Mouse (Mus musculus) embryonic facial prominence, embryonic 13.5 days (tissue): ENCODE measurements at regions not wholly inside any gene's neighbourhood (a gene's known extent, or its start where the extent isn't known, plus 50 kb on each side); places are given as distances from the start of the nearest gene placed in this dataset.

ENCODE experiments used
- ATAC-seq: fragments of 200-750 bp; cut with Nextera tagmentation; 2 replicates; pipeline ENCODE4 v1.8.0; 2017; ENCODE audit warnings: low read depth; ENCODE audit not compliant: insufficient number of reproducible peaks, insufficient read depth, low FRiP score, low TSS enrichment
- H3K27ac ChIP-seq: fragments of 300-500 bp; sonication (generic); 2 replicates; pipeline ENCODE4 v1.5.1; 2015; ENCODE audit warnings: moderate library complexity, mild to moderate bottlenecking, inconsistent platforms
- H3K27me3 ChIP-seq: fragments of 300-500 bp; sonication (generic); 2 replicates; pipeline ENCODE4 v1.6.1; 2015; ENCODE audit warnings: mild to moderate bottlenecking, inconsistent platforms
- H3K36me3 ChIP-seq: fragments of 300-500 bp; sonication (generic); 2 replicates; pipeline ENCODE4 v1.6.1; 2015; ENCODE audit warnings: mild to moderate bottlenecking, inconsistent platforms
- H3K4me1 ChIP-seq: fragments of 300-500 bp; sonication (generic); 2 replicates; pipeline ENCODE4 v1.6.1; 2015; ENCODE audit warnings: inconsistent platforms
- H3K4me2 ChIP-seq: fragments of 300-500 bp; sonication (generic); 2 replicates; pipeline ENCODE4 v1.6.1; 2015; ENCODE audit warnings: moderate library complexity, mild to moderate bottlenecking, inconsistent platforms
- H3K4me3 ChIP-seq: fragments of 300-500 bp; sonication (generic); 2 replicates; pipeline ENCODE4 v1.5.1; 2015; ENCODE audit warnings: mild to moderate bottlenecking, inconsistent platforms
- H3K9ac ChIP-seq: fragments of 300-500 bp; sonication (generic); 2 replicates; pipeline ENCODE4 v1.6.1; 2015; ENCODE audit warnings: mild to moderate bottlenecking, inconsistent platforms
- H3K9me3 ChIP-seq: fragments of 300-500 bp; sonication (generic); 2 replicates; pipeline ENCODE4 v1.6.1; 2016; ENCODE audit warnings: inconsistent platforms
- WGBS: fragments of 180-500 bp; shearing (Covaris S2); methylation state at CpG from one replicate; pipeline ENCODE4 v1.1.7; 2015; ENCODE audit warnings: mixed read lengths; 5-methylcytosine and 5-hydroxymethylcytosine counted together

- WGBS = 77% methylated on average over 2 of the region's 2 CpGs
- ATAC-seq = no peak
Observed at GRCm38 (mm10) chr9:86170756-86171155, 294.0 kb downstream of the Ube2cbp start.

GRCm38 (mm10) chr9:86186751-86187747, 277.7 kb downstream of the Ube2cbp start:
- Histone ChIP-seq H3K4me1 (no peaks in the 10 kb centered on the region), H3K4me3 (no peak overlapping the region), H3K9ac (no peak overlapping the region), H3K27me3 (no peaks in the 10 kb centered on the region), H3K4me2 (no peak overlapping the region), H3K9me3 (no peaks in the 10 kb centered on the region), H3K27ac (no peak overlapping the region), H3K36me3 (no peaks in the 10 kb centered on the region)
- ATAC-seq = no peak
- WGBS = 69% methylated on average over 11 of the region's 11 CpGs

More at GRCm38 (mm10) chr9:86170756-86171155, 294.0 kb downstream of the Ube2cbp start:
- H3K36me3 ChIP-seq = no peaks in the 10 kb centered on the region
- H3K27me3 ChIP-seq = no peaks in the 10 kb centered on the region
- H3K4me3 ChIP-seq = no peak overlapping the region
- H3K4me2 ChIP-seq = no peak overlapping the region
- H3K9ac ChIP-seq = no peak overlapping the region
- H3K9me3 ChIP-seq = no peaks in the 10 kb centered on the region
- H3K4me1 ChIP-seq = peaks cover 5% of the 10 kb centered on the region; the same call in 1 of the 2 replicates
- no peak overlapping the region for H3K27ac ChIP-seq

- Histone ChIP-seq H3K4me2 (no peak overlapping the region), H3K9me3 (no peaks in the 10 kb centered on the region), H3K27ac (no peak overlapping the region), H3K36me3 (no peaks in the 10 kb centered on the region), H3K4me3 (no peak overlapping the region), H3K9ac (no peak overlapping the region), H3K4me1 (no peaks in the 10 kb centered on the region), H3K27me3 (no peaks in the 10 kb centered on the region)
- 13% methylated on average over 2 of the region's 2 CpGs for WGBS
- no peak for ATAC-seq
Observed at GRCm38 (mm10) chr9:86188873-86189272, 275.9 kb downstream of the Ube2cbp start.

- Histone ChIP-seq H3K27me3 (no peaks in the 10 kb centered on the region), H3K4me1 (peaks cover 3% of the 10 kb centered on the region; the same call in 1 of the 2 replicates), H3K9me3 (no peaks in the 10 kb centered on the region), H3K36me3 (no peaks in the 10 kb centered on the region), H3K9ac (no peak overlapping the region), H3K4me2 (no peak overlapping the region), H3K4me3 (no peak overlapping the region), H3K27ac (0 out of 2 replicates have a peak overlapping the region, but pooled peaks have one; percentile 28)
- ATAC-seq = no peak
- WGBS = 27% methylated on average over 3 of the region's 3 CpGs
Observed at GRCm38 (mm10) chr9:86205041-86205440, 259.7 kb downstream of the Ube2cbp start.

- Histone ChIP-seq H3K4me3 (no peak overlapping the region), H3K9ac (no peak overlapping the region)
- 63% methylated on average over 5 of the region's 5 CpGs for WGBS
Observed at GRCm38 (mm10) chr9:86208334-86208925, 256.3 kb downstream of the Ube2cbp start.

GRCm38 (mm10) chr9:86211267-86211666, 253.5 kb downstream of the Ube2cbp start:
- H3K4me1 ChIP-seq = no peaks in the 10 kb centered on the region
- 87% methylated on average over 3 of the region's 3 CpGs for WGBS
- no peak overlapping the region for H3K27ac ChIP-seq
- ATAC-seq = no peak
- no peak overlapping the region for H3K4me2 ChIP-seq
- no peaks in the 10 kb centered on the region for H3K36me3 ChIP-seq
- H3K9ac ChIP-seq = no peak overlapping the region
- no peak overlapping the region for H3K4me3 ChIP-seq
- H3K9me3 ChIP-seq = no peaks in the 10 kb centered on the region
- H3K27me3 ChIP-seq = no peaks in the 10 kb centered on the region

More at GRCm38 (mm10) chr9:86208334-86208925, 256.3 kb downstream of the Ube2cbp start:
- Histone ChIP-seq H3K4me2 (no peak overlapping the region), H3K27me3 (no peaks in the 10 kb centered on the region), H3K9me3 (no peaks in the 10 kb centered on the region), H3K27ac (no peak overlapping the region), H3K4me1 (peaks cover 3% of the 10 kb centered on the region; the same call in 1 of the 2 replicates), H3K36me3 (no peaks in the 10 kb centered on the region)
- ATAC-seq = no peak

- Histone ChIP-seq H3K4me3 (no peak overlapping the region), H3K9me3 (no peaks in the 10 kb centered on the region), H3K9ac (no peak overlapping the region), H3K27ac (no peak overlapping the region), H3K4me1 (no peaks in the 10 kb centered on the region), H3K4me2 (no peak overlapping the region), H3K36me3 (no peaks in the 10 kb centered on the region), H3K27me3 (no peaks in the 10 kb centered on the region)
- WGBS = 70% methylated on average over 4 of the region's 4 CpGs
- ATAC-seq = no peak
Observed at GRCm38 (mm10) chr9:86219669-86220068, 245.1 kb downstream of the Ube2cbp start.

GRCm38 (mm10) chr9:86224530-86224929, 240.2 kb downstream of the Ube2cbp start:
- H3K4me3 ChIP-seq = no peak overlapping the region
- H3K4me1 ChIP-seq = no peaks in the 10 kb centered on the region
- no peaks in the 10 kb centered on the region for H3K9me3 ChIP-seq
- H3K36me3 ChIP-seq = no peaks in the 10 kb centered on the region
- H3K27me3 ChIP-seq = no peaks in the 10 kb centered on the region
- H3K9ac ChIP-seq = no peak overlapping the region
- H3K4me2 ChIP-seq = no peak overlapping the region
- H3K27ac ChIP-seq = no peak overlapping the region
- no peak for ATAC-seq
- 67% methylated on average over 3 of the region's 3 CpGs for WGBS

- H3K4me2 ChIP-seq = no peak overlapping the region
- no peaks in the 10 kb centered on the region for H3K27me3 ChIP-seq
- no peak for ATAC-seq
- no peaks in the 10 kb centered on the region for H3K36me3 ChIP-seq
- H3K4me1 ChIP-seq = no peaks in the 10 kb centered on the region
- H3K9me3 ChIP-seq = no peaks in the 10 kb centered on the region
- no peak overlapping the region for H3K27ac ChIP-seq
- no peak overlapping the region for H3K4me3 ChIP-seq
- H3K9ac ChIP-seq = no peak overlapping the region
- WGBS = 29% methylated on average over 7 of the region's 7 CpGs
Observed at GRCm38 (mm10) chr9:86230673-86231350, 233.9 kb downstream of the Ube2cbp start.

GRCm38 (mm10) chr9:86231692-86232091, 233.1 kb downstream of the Ube2cbp start:
- Histone ChIP-seq H3K4me1 (no peaks in the 10 kb centered on the region), H3K9me3 (0 out of 2 replicates have a peak, but pooled peaks cover 3% of the 10 kb centered on the region), H3K27ac (no peak overlapping the region), H3K36me3 (no peaks in the 10 kb centered on the region), H3K9ac (no peak overlapping the region), H3K4me2 (no peak overlapping the region), H3K4me3 (no peak overlapping the region), H3K27me3 (no peaks in the 10 kb centered on the region)
- no peak for ATAC-seq
- WGBS = 77% methylated on average over 5 of the region's 5 CpGs

GRCm38 (mm10) chr9:86232174-86232573, 232.6 kb downstream of the Ube2cbp start:
- Histone ChIP-seq H3K9me3 (0 out of 2 replicates have a peak, but pooled peaks cover 3% of the 10 kb centered on the region), H3K4me2 (no peak overlapping the region), H3K36me3 (no peaks in the 10 kb centered on the region), H3K9ac (no peak overlapping the region), H3K4me3 (no peak overlapping the region), H3K4me1 (no peaks in the 10 kb centered on the region), H3K27me3 (no peaks in the 10 kb centered on the region), H3K27ac (no peak overlapping the region)
- WGBS = 87% methylated on average over 1 of the region's 1 CpGs
- no peak for ATAC-seq
